Mouse (Mus musculus): ENCODE results near the gene Irf2bpl. TPM values are rescaled to one million over a fixed set of nuclear protein-coding genes. Genes with fewer than 3 reads are reported as not detected.

Irf2bpl gene
- 30.2 and 94.8 TPM in 2 replicates for polyA plus RNA-seq (2012; rRNA removed; ENCODE audit: low replicate concordance)

GRCm38 (mm10) chr12:86884197-86885058, at the start of gene Irf2bpl:
Irf2bpl (minus strand) TSS chr12:86884798.

Other genes starting within 250 kb of the Irf2bpl start
- gene Vash1, start 206.1 kb downstream of the Irf2bpl start, polyA plus RNA-seq (2012; rRNA removed; ENCODE audit: low replicate concordance) = 4.5 and 14.6 TPM in 2 replicates
- 7.9 and 16.3 TPM in 2 replicates for gene Angel1, start 158.3 kb downstream of the Irf2bpl start, polyA plus RNA-seq (2012; rRNA removed; ENCODE audit: low replicate concordance)
- gene Lrrc74a, start 150.4 kb downstream of the Irf2bpl start, polyA plus RNA-seq (2012; rRNA removed; ENCODE audit: low replicate concordance) = not detected in 2 replicates
- 30.2 and 36.1 TPM in 2 replicates for gene Cipc, start 62.2 kb upstream of the Irf2bpl start, polyA plus RNA-seq (2012; rRNA removed; ENCODE audit: low replicate concordance)
- gene Zdhhc22, start 105.6 kb upstream of the Irf2bpl start, polyA plus RNA-seq (2012; rRNA removed; ENCODE audit: low replicate concordance) = not detected in 2 replicates
- 0.04 and 0.14 TPM in 2 replicates for gene Tmem63c, start 136.5 kb upstream of the Irf2bpl start, polyA plus RNA-seq (2012; rRNA removed; ENCODE audit: low replicate concordance)
- 0.45 and 0.52 TPM in 2 replicates for gene Ngb, start 217.7 kb upstream of the Irf2bpl start, polyA plus RNA-seq (2012; rRNA removed; ENCODE audit: low replicate concordance)

Measured in mammary gland, adult 2 months (tissue).